Mouse (Mus musculus) CH12.LX (cell line): Measurements from ENCODE around the gene Tmem266.

Experiments used
- CTCF ChIP-seq, 2 experiments: IDR thresholded peaks in 1 of 2; conservative IDR thresholded peaks in 1 of 2; 2 replicates each; pipeline ENCODE4 v1.5.1; 2011 to 2012; ENCODE audit warnings: low read depth in 2 of 2, low read length in 2 of 2, improper control_type of control experiment in 1 of 2, inconsistent platforms in 1 of 2, mild to moderate bottlenecking in 1 of 2, moderate library complexity in 1 of 2
- ELF1 ChIP-seq: IDR thresholded peaks from 2 replicates; pipeline ENCODE4 v1.6.1; 2014; ENCODE audit warnings: low read depth, mild to moderate bottlenecking, inconsistent platforms, low read length, improper control_type of control experiment
- EP300 ChIP-seq: IDR thresholded peaks from 2 replicates; pipeline ENCODE4 v1.6.1; 2011; ENCODE audit warnings: low read length, improper control_type of control experiment
- JUN ChIP-seq: IDR thresholded peaks from 2 replicates; pipeline ENCODE4 v1.6.1; 2011; ENCODE audit warnings: low read depth, mild to moderate bottlenecking, low read length, improper control_type of control experiment, moderate library complexity; ENCODE audit not compliant: insufficient read depth
- MAX ChIP-seq: IDR thresholded peaks from 2 replicates; pipeline ENCODE4 v1.6.1; 2011; ENCODE audit warnings: low read length, improper control_type of control experiment
- MXI1 ChIP-seq: IDR thresholded peaks from 2 replicates; pipeline ENCODE4 v1.6.1; 2011; ENCODE audit warnings: mild to moderate bottlenecking, low read depth, low read length, improper control_type of control experiment
- NELFE ChIP-seq: IDR thresholded peaks from 2 replicates; pipeline ENCODE4 v1.6.1; 2011; ENCODE audit warnings: low read depth, low read length, improper control_type of control experiment
- NRF1 ChIP-seq: IDR thresholded peaks from 2 replicates; pipeline ENCODE4 v1.6.1; 2014; ENCODE audit warnings: low read depth, mild to moderate bottlenecking, inconsistent platforms, low read length, improper control_type of control experiment, moderate library complexity
- POLR2A ChIP-seq: IDR thresholded peaks from 2 replicates; pipeline ENCODE4 v1.6.1; 2011; ENCODE audit warnings: low read depth, mild to moderate bottlenecking, improper control_type of control experiment, low read length
- POLR2AphosphoS2 ChIP-seq: IDR thresholded peaks from 2 replicates; pipeline ENCODE4 v1.6.1; 2011; ENCODE audit warnings: low read depth, low read length, improper control_type of control experiment
- RAD21 ChIP-seq: IDR thresholded peaks from 2 replicates; pipeline ENCODE4 v1.6.1; 2011; ENCODE audit warnings: low read depth, mild to moderate bottlenecking, low read length, improper control_type of control experiment, moderate library complexity
- RCOR1 ChIP-seq: conservative IDR thresholded peaks from 2 replicates; pipeline ENCODE4 v1.6.1; 2012; ENCODE audit warnings: low read depth, mild to moderate bottlenecking, inconsistent platforms, low read length, improper control_type of control experiment
- SMC3 ChIP-seq: IDR thresholded peaks from 2 replicates; pipeline ENCODE4 v1.6.1; 2011; ENCODE audit warnings: low read depth, low read length, improper control_type of control experiment
- ZKSCAN1 ChIP-seq: IDR thresholded peaks from 2 replicates; pipeline ENCODE4 v1.6.1; 2012; ENCODE audit warnings: low read depth, inconsistent platforms, low read length, improper control_type of control experiment, borderline replicate concordance

- TF ChIP-seq RCOR1 (no peak), NELFE (no peak), POLR2A (no peak), MXI1 (no peak), CTCF (conservative IDR thresholded peaks at IDR 0.05 in 1 of 2, IDR thresholded peaks at IDR 0.05 in 1 of 2; ENCODE audit: low read depth in 2 of 2, low read length in 2 of 2) (no peak), EP300 (no peak), SMC3 (no peak), ZKSCAN1 (no peak), MAX (no peak), NRF1 (no peak), JUN (no peak), ELF1 (no peak), POLR2AphosphoS2 (no peak), RAD21 (no peak)
These were observed 112.6 kb downstream of the Tmem266 start for GRCm38 (mm10) chr9:55439206-55439780.
